Mouse (Mus musculus): ENCODE data around the gene Ppfibp2.

Gene Ppfibp2

GRCm38 (mm10) chr7:107661189-107661842 is 66.3 kb downstream of the Ppfibp2 start:
- in situ Hi-C loops (cut with MboI; ENCODE audit: low sequenced_read_pairs), result no loop called here

- in situ Hi-C loops (cut with MboI; ENCODE audit: low sequenced_read_pairs), result no loop called here
These were observed 66.9 kb downstream of the Ppfibp2 start for GRCm38 (mm10) chr7:107661843-107662281.

GRCm38 (mm10) chr7:107663621-107664020 is 68.6 kb downstream of the Ppfibp2 start:
- in situ Hi-C loops (cut with MboI; ENCODE audit: low sequenced_read_pairs), result no loop called here

GRCm38 (mm10) chr7:107664063-107665056 is 69.4 kb downstream of the Ppfibp2 start:
- in situ Hi-C loops (cut with MboI; ENCODE audit: low sequenced_read_pairs), result no loop called here

GRCm38 (mm10) chr7:107665221-107665585 is 70.2 kb downstream of the Ppfibp2 start:
- in situ Hi-C loops (cut with MboI; ENCODE audit: low sequenced_read_pairs), result no loop called here

- in situ Hi-C loops (cut with MboI; ENCODE audit: low sequenced_read_pairs), result no loop called here
These were observed 70.7 kb downstream of the Ppfibp2 start for GRCm38 (mm10) chr7:107665586-107666261.

- in situ Hi-C loops (cut with MboI; ENCODE audit: low sequenced_read_pairs), result no loop called here
These were observed 71.4 kb downstream of the Ppfibp2 start for GRCm38 (mm10) chr7:107666262-107666902.

- in situ Hi-C loops (cut with MboI; ENCODE audit: low sequenced_read_pairs), result no loop called here
These were observed 73.5 kb downstream of the Ppfibp2 start for GRCm38 (mm10) chr7:107668514-107668913.

GRCm38 (mm10) chr7:107675224-107675623 is 80.2 kb downstream of the Ppfibp2 start:
- in situ Hi-C loops (cut with MboI; ENCODE audit: low sequenced_read_pairs), result no loop called here

- in situ Hi-C loops (cut with MboI; ENCODE audit: low sequenced_read_pairs), result no loop called here
These were observed 85.3 kb downstream of the Ppfibp2 start for GRCm38 (mm10) chr7:107680151-107680852.

GRCm38 (mm10) chr7:107681306-107681705 is 86.3 kb downstream of the Ppfibp2 start:
- in situ Hi-C loops (cut with MboI; ENCODE audit: low sequenced_read_pairs), result no loop called here

GRCm38 (mm10) chr7:107683162-107683561 is 88.2 kb downstream of the Ppfibp2 start:
- in situ Hi-C loops (cut with MboI; ENCODE audit: low sequenced_read_pairs), result no loop called here

GRCm38 (mm10) chr7:107683622-107684021 is 88.6 kb downstream of the Ppfibp2 start:
- in situ Hi-C loops (cut with MboI; ENCODE audit: low sequenced_read_pairs), result no loop called here

GRCm38 (mm10) chr7:107685238-107685954 is 90.4 kb downstream of the Ppfibp2 start:
- in situ Hi-C loops (cut with MboI; ENCODE audit: low sequenced_read_pairs), result no loop called here

GRCm38 (mm10) chr7:107685955-107686285 is 90.9 kb downstream of the Ppfibp2 start:
- in situ Hi-C loops (cut with MboI; ENCODE audit: low sequenced_read_pairs), result no loop called here

- in situ Hi-C loops (cut with MboI; ENCODE audit: low sequenced_read_pairs), result no loop called here
These were observed 92.4 kb downstream of the Ppfibp2 start for GRCm38 (mm10) chr7:107687412-107687811.

GRCm38 (mm10) chr7:107688040-107688439 is 93.0 kb downstream of the Ppfibp2 start:
- in situ Hi-C loops (cut with MboI; ENCODE audit: low sequenced_read_pairs), result no loop called here

- in situ Hi-C loops (cut with MboI; ENCODE audit: low sequenced_read_pairs), result no loop called here
These were observed 95.6 kb downstream of the Ppfibp2 start for GRCm38 (mm10) chr7:107690426-107691221.

- in situ Hi-C loops (cut with MboI; ENCODE audit: low sequenced_read_pairs), result no loop called here
These were observed 96.5 kb downstream of the Ppfibp2 start for GRCm38 (mm10) chr7:107691493-107691892.

All from CH12F3 (cell line).